In genomic region chr12:27261965-27262364, GRCm38 (mm10) we compare ENCODE assay signal across 19 mouse cellular contexts.
"Had no signal": no experiment of that assay in that cellular context is flagged by ENCODE, and none has a peak within 500 bp of the region (broad histone marks: within the 10 kb centered on the region; RNA-seq: fewer than 3 reads in every experiment).

No protein-coding gene starts in this region.

- H3K4me3 ChIP-seq: midbrain, embryonic 10.5 days; midbrain, embryonic 12.5 days; myocyte; neural tube, embryonic 13.5 days; neural tube, embryonic 15.5 days had no signal

- H3K9ac ChIP-seq: lung, embryonic 14.5 days; midbrain, embryonic 12.5 days; neural tube, embryonic 13.5 days; neural tube, embryonic 15.5 days had no signal

- H3K27ac ChIP-seq: midbrain, embryonic 10.5 days; midbrain, embryonic 12.5 days; neural tube, embryonic 13.5 days; neural tube, embryonic 15.5 days had no signal

- H3K4me1 ChIP-seq: midbrain, embryonic 10.5 days; midbrain, embryonic 12.5 days; neural tube, embryonic 13.5 days; neural tube, embryonic 15.5 days had no signal

- ATAC-seq: midbrain, embryonic 16.5 days had no signal

- H3K9me3 ChIP-seq: midbrain, embryonic 10.5 days; midbrain, embryonic 12.5 days; neural tube, embryonic 13.5 days; neural tube, embryonic 15.5 days had no signal

- H3K4me2 ChIP-seq: lung, embryonic 14.5 days; midbrain, embryonic 12.5 days; neural tube, embryonic 13.5 days; neural tube, embryonic 15.5 days had no signal

- DNase-seq: lung, adult 18-20 months; lung, embryonic 14.5 days; lung, postnatal 10 days; lung, postnatal 4 days; midbrain, embryonic 14.5 days; retina, postnatal 1 day; right cerebral cortex, adult 18-20 months; right cerebral cortex, postnatal 25 days; right cerebral cortex, postnatal 4 days; spleen, adult 18-20 months; thymus, adult 18-20 months; thymus, postnatal 14 days; thymus, postnatal 36 days had no signal

- H3K36me3 ChIP-seq: midbrain, embryonic 10.5 days; midbrain, embryonic 12.5 days; neural tube, embryonic 13.5 days; neural tube, embryonic 15.5 days had no signal

- H3K27me3 ChIP-seq: midbrain, embryonic 12.5 days; neural tube, embryonic 13.5 days; neural tube, embryonic 15.5 days had no signal
